23 mouse cellular contexts compared by ENCODE assay signal in genomic region chr16:30088646-30089045, GRCm38 (mm10). TPM values are rescaled to one million over a fixed set of nuclear protein-coding genes. Genes with fewer than 3 reads are reported as not detected.
"Had no signal": no experiment of that assay in that cellular context is flagged by ENCODE, and none has a peak within 500 bp of the region (broad histone marks: within the 10 kb centered on the region; RNA-seq: fewer than 3 reads in every experiment).

No protein-coding gene starts in this region.

- DNase-seq: gastrocnemius, adult 2 months; gastrocnemius, postnatal 10 days; gastrocnemius, postnatal 25 days; heart, adult 18-20 months; heart, postnatal 10 days; heart, postnatal 4 days; kidney, adult 18-20 months; kidney, adult 8-10 months; kidney, postnatal 10 days; kidney, postnatal 4 days had no signal

- H3K27me3 ChIP-seq: intestine, embryonic 15.5 days; limb, embryonic 13.5 days; limb, embryonic 15.5 days had no signal

- H3K36me3 ChIP-seq: heart, embryonic 10.5 days; heart, embryonic 12.5 days; hindbrain, embryonic 10.5 days; hindbrain, embryonic 12.5 days; intestine, embryonic 15.5 days; limb, embryonic 13.5 days; limb, embryonic 15.5 days; liver, embryonic 12.5 days had no signal

- H3K4me3 ChIP-seq: gastrocnemius, adult 2 months; heart, embryonic 10.5 days; heart, embryonic 12.5 days; hindbrain, embryonic 10.5 days; hindbrain, embryonic 12.5 days; intestine, embryonic 15.5 days; layer of hippocampus, adult 2 months; left cerebral cortex, adult 2 months; limb, embryonic 13.5 days; limb, embryonic 15.5 days; liver, embryonic 12.5 days had no signal

- H3K4me1 ChIP-seq: heart, embryonic 12.5 days; intestine, embryonic 15.5 days; limb, embryonic 15.5 days; liver, embryonic 12.5 days had no signal

- H3K27ac ChIP-seq: gastrocnemius, adult 2 months; heart, embryonic 10.5 days; hindbrain, embryonic 10.5 days; hindbrain, embryonic 12.5 days; hindbrain, embryonic 14.5 days; intestine, embryonic 15.5 days; layer of hippocampus, adult 2 months; left cerebral cortex, adult 2 months; limb, embryonic 13.5 days; limb, embryonic 15.5 days; liver, embryonic 12.5 days; liver, embryonic 14.5 days had no signal

RNA-seq across cellular contexts. Expression of gene Hes1, which starts 24.5 kb away (rescaled TPM):
- total RNA-seq: granulocyte monocyte progenitor cell, adult 5-6 weeks had no signal
